Mouse (Mus musculus): ENCODE data around the gene Ldb1. TPM values are rescaled to one million over a fixed set of nuclear protein-coding genes. Genes with fewer than 3 reads are reported as not detected.
A peak's percentile ranks its signal among the peaks of the same experiment; 100 is the strongest.

The Ldb1 gene
- polyA plus RNA-seq, 1 experiment from 2014 or later, result 114 TPM

DNA sequence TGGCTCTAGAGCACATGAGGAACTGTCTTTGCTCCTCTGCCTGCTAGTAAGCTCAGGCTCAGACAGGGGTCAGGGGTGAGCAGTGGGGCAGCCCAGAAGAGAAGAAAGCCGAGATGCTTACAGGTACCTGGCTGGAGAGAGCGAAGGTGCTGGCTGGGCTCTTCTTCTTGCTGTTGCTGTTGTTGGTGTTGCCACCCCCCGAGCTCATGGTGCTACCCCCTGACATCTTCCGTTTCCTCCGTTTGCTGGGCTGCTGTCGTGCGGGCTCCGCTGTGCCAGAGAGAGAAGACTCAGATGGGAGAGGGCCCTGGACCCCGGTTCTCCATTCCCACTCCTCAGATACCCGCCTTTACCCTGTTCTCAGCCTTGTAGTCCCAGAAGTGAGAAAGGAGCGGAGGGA lies 11.1 kb downstream of the Ldb1 start:
- H3K36me3 ChIP-seq, result peaks cover 74% of the 10 kb centered on the region
- H3K4me1 ChIP-seq, result peaks cover 28% of the 10 kb centered on the region
- no peak overlapping the region for H3K4me3 ChIP-seq
- 94% methylated on average over 11 of the region's 11 CpGs for WGBS
- H3K9me3 ChIP-seq, result peaks cover 5% of the 10 kb centered on the region
- H3K9ac ChIP-seq, result no peak overlapping the region
- H3K27me3 ChIP-seq, result no peaks in the 10 kb centered on the region
- H3K4me2 ChIP-seq (replicated peaks), result no peak overlapping the region
- no peak for ATAC-seq (ENCODE audit: low FRiP score, low read depth)
- H3K27ac ChIP-seq, result no peak overlapping the region

GRCm38 (mm10) chr19:46032731-46033510 lies 12.1 kb downstream of the Ldb1 start:
- ATAC-seq (ENCODE audit: low FRiP score, low read depth), result no peak
- no peak overlapping the region for H3K4me2 ChIP-seq (replicated peaks)
- no peak overlapping the region for H3K9ac ChIP-seq
- H3K36me3 ChIP-seq, result peaks cover 74% of the 10 kb centered on the region
- peaks cover 20% of the 10 kb centered on the region for H3K4me1 ChIP-seq
- H3K27me3 ChIP-seq, result no peaks in the 10 kb centered on the region
- 89% methylated on average over 26 of the region's 26 CpGs for WGBS
- H3K9me3 ChIP-seq, result peaks cover 5% of the 10 kb centered on the region
- H3K27ac ChIP-seq, result no peak overlapping the region
- no peak overlapping the region for H3K4me3 ChIP-seq

DNA sequence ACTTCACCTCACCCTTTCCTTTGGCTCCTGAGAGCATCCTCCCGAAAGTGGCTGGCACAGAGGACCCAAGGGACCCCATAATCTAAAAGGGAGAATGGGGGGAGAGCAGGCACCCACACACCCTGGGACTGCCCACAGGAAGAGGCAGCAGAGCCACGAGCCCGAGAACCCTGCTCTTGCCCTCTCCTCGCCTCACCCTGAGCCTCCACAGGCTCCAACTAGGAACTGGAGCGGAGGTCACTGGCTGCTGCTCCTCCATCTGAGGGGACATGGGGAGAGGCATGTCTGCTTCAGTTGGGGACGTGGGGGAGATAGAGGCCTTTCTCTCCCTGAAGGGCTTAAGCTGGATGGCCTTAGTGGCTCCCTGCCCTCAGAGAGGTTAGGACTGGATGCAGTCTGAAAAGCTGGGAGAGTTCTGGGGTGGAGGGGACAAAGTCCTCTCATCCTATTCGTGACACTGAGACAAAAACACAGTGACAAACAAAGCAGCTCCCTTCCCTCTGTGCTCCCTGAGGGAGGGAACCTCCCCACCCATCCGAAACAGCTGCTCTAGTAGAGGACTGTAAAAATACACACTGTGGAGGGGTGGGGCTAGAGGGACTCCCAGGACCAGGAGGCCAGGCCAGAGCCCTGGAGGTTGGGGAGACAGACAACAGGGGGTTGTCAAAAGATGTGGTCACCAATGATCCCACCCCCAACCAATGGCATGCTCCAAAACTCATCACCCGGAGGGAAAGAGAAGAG lies 13.2 kb downstream of the Ldb1 start:
- no peak overlapping the region for H3K4me3 ChIP-seq
- H3K9ac ChIP-seq, result no peak overlapping the region
- no peak overlapping the region for H3K27ac ChIP-seq
- no peaks in the 10 kb centered on the region for H3K27me3 ChIP-seq
- 90% methylated on average over 9 of the region's 9 CpGs for WGBS
- no peak overlapping the region for H3K4me2 ChIP-seq (replicated peaks)
- peaks cover 10% of the 10 kb centered on the region for H3K4me1 ChIP-seq
- ATAC-seq (ENCODE audit: low FRiP score, low read depth), result no peak
- H3K9me3 ChIP-seq, result peaks cover 5% of the 10 kb centered on the region
- H3K36me3 ChIP-seq, result peaks cover 74% of the 10 kb centered on the region

DNA sequence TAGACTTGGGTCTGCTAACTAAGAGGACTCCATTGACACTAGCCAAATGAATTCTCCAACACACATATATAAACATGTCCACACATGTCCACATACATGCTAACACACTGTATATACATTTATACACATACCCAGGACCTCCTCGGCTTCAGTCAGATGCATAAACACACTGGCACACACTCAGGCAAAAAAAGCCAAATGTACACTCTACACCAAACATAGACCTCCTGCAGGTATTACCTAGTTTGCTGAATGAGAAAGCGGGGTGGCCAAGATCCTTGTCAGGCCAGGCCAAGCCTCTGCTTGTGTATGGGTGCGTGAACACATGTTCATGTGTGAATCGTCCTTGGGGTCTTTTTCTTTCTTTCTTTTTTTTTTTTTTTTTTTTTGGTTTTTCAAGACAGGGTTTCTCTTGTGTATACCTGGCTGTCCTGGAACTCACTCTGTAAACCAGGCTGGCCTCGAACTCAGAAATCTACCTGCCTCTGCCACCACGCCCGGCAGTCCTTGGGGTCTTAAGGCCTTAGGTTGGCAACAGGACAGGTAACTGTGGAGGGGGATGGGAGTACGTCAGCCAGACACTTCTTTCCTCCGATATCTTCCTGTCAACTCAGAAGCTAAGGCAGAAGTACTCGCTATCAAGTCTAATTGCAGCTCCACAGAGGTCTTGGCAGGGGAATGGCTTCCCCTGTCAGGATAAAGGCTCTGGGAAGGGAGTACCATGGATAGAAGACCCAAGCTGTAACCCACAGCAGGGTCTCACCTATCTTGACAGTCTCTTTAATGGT lies 14.6 kb downstream of the Ldb1 start:
- H3K27ac ChIP-seq, result no peak overlapping the region
- H3K36me3 ChIP-seq, result peaks cover 60% of the 10 kb centered on the region
- no peak overlapping the region for H3K4me3 ChIP-seq
- H3K9me3 ChIP-seq, result peaks cover 5% of the 10 kb centered on the region
- peaks cover 3% of the 10 kb centered on the region; the same call in 1 of the 2 replicates for H3K4me1 ChIP-seq
- no peak overlapping the region for H3K4me2 ChIP-seq (replicated peaks)
- ATAC-seq (ENCODE audit: low FRiP score, low read depth), result no peak
- 94% methylated on average over 10 of the region's 10 CpGs for WGBS
- no peaks in the 10 kb centered on the region for H3K27me3 ChIP-seq
- no peak overlapping the region for H3K9ac ChIP-seq

DNA sequence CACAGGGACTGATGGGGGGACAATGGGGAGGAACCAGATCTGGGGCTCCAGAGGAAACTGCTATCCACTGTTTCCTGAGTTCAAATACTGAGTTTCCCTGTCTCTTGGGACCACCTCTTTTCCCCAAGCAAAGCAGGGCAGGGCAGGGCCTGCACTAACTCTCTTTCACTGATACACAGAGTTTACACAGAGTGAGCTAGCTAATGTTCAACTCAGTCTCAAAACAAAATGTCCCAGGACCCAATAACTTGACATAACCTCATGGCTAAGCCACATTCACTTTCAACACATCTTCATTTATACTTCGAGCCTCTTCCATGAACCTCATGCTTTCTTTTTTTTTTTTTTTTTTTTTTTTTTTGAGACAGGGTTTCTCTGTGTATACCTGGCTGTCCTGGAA lies 15.4 kb downstream of the Ldb1 start:
- Histone ChIP-seq H3K4me2 (replicated peaks) (no peak overlapping the region), H3K9me3 (peaks cover 5% of the 10 kb centered on the region), H3K9ac (no peak overlapping the region), H3K4me1 (peaks cover 3% of the 10 kb centered on the region; the same call in 1 of the 2 replicates), H3K27ac (no peak overlapping the region), H3K4me3 (no peak overlapping the region), H3K27me3 (no peaks in the 10 kb centered on the region), H3K36me3 (peaks cover 53% of the 10 kb centered on the region)
- ATAC-seq (ENCODE audit: low FRiP score, low read depth), result no peak
- WGBS, result 100% methylated on average over 1 of the region's 1 CpGs

DNA sequence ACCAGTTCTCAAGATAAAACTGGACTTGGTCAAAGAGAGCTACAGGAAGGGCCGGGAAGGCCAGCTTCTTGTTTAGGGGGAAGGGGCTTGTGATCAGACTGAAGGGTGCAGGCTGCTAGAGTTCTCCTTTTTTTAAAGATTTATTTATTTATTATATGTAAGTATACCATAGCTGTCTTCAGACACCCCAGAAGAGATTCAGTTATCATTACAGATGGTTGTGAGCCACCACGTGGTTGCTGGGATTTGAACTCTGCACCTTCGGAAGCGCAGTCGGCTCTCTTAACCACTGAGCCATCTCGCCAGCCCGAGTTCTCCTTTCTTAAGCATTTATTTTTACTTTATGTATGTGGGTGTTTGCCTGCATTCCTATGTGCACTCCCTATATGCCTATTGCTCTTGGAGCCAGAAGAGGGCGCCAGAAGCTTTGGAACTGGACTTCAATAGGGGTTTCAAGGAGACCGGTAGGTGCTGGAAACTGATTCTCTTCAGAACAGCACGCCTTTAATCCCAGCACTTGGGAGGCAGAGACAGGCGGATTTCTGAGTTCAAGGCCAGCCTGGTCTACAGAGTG lies 16.2 kb downstream of the Ldb1 start:
- peaks cover 5% of the 10 kb centered on the region for H3K9me3 ChIP-seq
- H3K36me3 ChIP-seq, result peaks cover 44% of the 10 kb centered on the region
- no peak overlapping the region for H3K27ac ChIP-seq
- peaks cover 3% of the 10 kb centered on the region; the same call in 1 of the 2 replicates for H3K4me1 ChIP-seq
- H3K9ac ChIP-seq, result no peak overlapping the region
- no peak for ATAC-seq (ENCODE audit: low FRiP score, low read depth)
- 73% methylated on average over 11 of the region's 11 CpGs for WGBS
- no peak overlapping the region for H3K4me2 ChIP-seq (replicated peaks)
- no peak overlapping the region for H3K4me3 ChIP-seq
- no peaks in the 10 kb centered on the region for H3K27me3 ChIP-seq

DNA sequence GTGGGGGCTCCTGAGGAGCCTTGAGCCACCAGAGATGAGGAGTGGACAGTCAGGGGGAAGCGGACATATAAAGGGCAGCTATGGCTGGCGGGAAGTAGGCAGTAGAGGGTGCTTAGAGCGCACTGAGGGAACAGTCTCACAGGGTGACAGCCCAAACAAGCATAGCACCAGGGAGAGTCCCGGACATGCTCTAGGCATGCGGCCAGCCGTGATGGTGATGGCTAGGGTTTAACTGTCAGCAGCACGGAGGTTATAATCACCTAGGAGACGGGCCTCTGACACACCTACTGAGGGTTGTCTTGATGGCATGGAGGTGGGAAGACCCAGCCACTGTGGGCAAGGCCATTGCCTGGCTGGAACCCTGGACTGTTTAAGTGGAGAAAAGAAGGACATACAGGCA lies 18.4 kb downstream of the Ldb1 start:
- Histone ChIP-seq H3K4me1 (peaks cover 3% of the 10 kb centered on the region; the same call in 1 of the 2 replicates), H3K36me3 (peaks cover 22% of the 10 kb centered on the region), H3K4me2 (replicated peaks) (no peak overlapping the region), H3K27me3 (no peaks in the 10 kb centered on the region), H3K27ac (no peak overlapping the region), H3K4me3 (no peak overlapping the region), H3K9ac (no peak overlapping the region), H3K9me3 (peaks cover 5% of the 10 kb centered on the region)
- ATAC-seq (ENCODE audit: low FRiP score, low read depth), result no peak
- WGBS, result 61% methylated on average over 8 of the region's 8 CpGs

DNA sequence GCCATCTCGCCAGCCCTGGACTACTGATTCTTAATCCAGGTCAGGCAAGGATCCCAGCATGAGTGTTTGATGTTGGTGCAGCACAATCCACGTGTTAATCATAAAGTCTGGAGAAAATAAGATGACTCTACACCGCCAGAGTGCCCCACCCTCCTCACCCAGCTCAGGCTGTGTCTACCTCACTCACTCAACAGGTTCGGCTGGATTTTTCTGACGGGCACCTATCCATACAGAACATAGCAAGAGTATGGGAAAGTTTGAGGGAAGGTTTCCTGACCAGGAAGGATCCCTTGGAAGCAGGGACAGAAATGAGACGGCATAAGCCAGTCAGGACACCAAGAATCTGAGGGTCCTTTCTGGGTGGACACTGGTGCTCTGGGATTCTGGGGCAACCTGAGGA lies 20.1 kb downstream of the Ldb1 start:
- peaks cover 7% of the 10 kb centered on the region for H3K36me3 ChIP-seq
- H3K4me1 ChIP-seq, result peaks cover 3% of the 10 kb centered on the region; the same call in 1 of the 2 replicates
- H3K9me3 ChIP-seq, result peaks cover 5% of the 10 kb centered on the region
- H3K9ac ChIP-seq, result no peak overlapping the region
- H3K4me2 ChIP-seq (replicated peaks), result no peak overlapping the region
- no peak for ATAC-seq (ENCODE audit: low FRiP score, low read depth)
- H3K27me3 ChIP-seq, result no peaks in the 10 kb centered on the region
- H3K27ac ChIP-seq, result no peak overlapping the region
- 71% methylated on average over 6 of the region's 6 CpGs for WGBS
- no peak overlapping the region for H3K4me3 ChIP-seq

GRCm38 (mm10) chr19:46016023-46016422 lies 29.0 kb downstream of the Ldb1 start:
- Histone ChIP-seq H3K36me3 (no peaks in the 10 kb centered on the region), H3K4me3 (no peak overlapping the region), H3K9me3 (0 out of 2 replicates have a peak, but pooled peaks cover 4% of the 10 kb centered on the region), H3K4me2 (replicated peaks) (no peak overlapping the region), H3K9ac (no peak overlapping the region), H3K27me3 (no peaks in the 10 kb centered on the region), H3K4me1 (no peaks in the 10 kb centered on the region), H3K27ac (no peak overlapping the region)
- WGBS, result 54% methylated on average over 2 of the region's 2 CpGs
- no peak for ATAC-seq (ENCODE audit: low FRiP score, low read depth)

GRCm38 (mm10) chr19:46014572-46015178 lies 30.3 kb downstream of the Ldb1 start:
- no peak overlapping the region for H3K9ac ChIP-seq
- H3K9me3 ChIP-seq, result 0 out of 2 replicates have a peak, but pooled peaks cover 4% of the 10 kb centered on the region
- no peaks in the 10 kb centered on the region for H3K27me3 ChIP-seq
- no peak overlapping the region for H3K4me2 ChIP-seq (replicated peaks)
- WGBS, result 42% methylated on average over 12 of the region's 12 CpGs
- no peak overlapping the region for H3K27ac ChIP-seq
- ATAC-seq (ENCODE audit: low FRiP score, low read depth), result peak; percentile 72; the same call in 1 of the 2 replicates
- H3K36me3 ChIP-seq, result no peaks in the 10 kb centered on the region
- no peaks in the 10 kb centered on the region for H3K4me1 ChIP-seq
- H3K4me3 ChIP-seq, result no peak overlapping the region

GRCm38 (mm10) chr19:46005680-46006079 lies 39.3 kb downstream of the Ldb1 start:
- Histone ChIP-seq H3K4me1 (peaks cover 23% of the 10 kb centered on the region), H3K27me3 (peaks cover 3% of the 10 kb centered on the region; the same call in 1 of the 2 replicates), H3K27ac (no peak overlapping the region), H3K4me3 (no peak overlapping the region), H3K36me3 (peaks cover 15% of the 10 kb centered on the region), H3K9ac (0 out of 2 replicates have a peak overlapping the region, but pooled peaks have one; percentile 27), H3K9me3 (no peaks in the 10 kb centered on the region), H3K4me2 (replicated peaks) (no peak overlapping the region)
- WGBS, result 80% methylated on average over 7 of the region's 7 CpGs
- no peak for ATAC-seq (ENCODE audit: low FRiP score, low read depth)

Measured in limb, embryonic 13.5 days (tissue).